Comparison of ENCODE assay signal across 31 mouse cellular contexts in genomic region chr5:18082219-18082618, GRCm38 (mm10).
A peak's percentile ranks its signal among the peaks of the same experiment; 100 is the strongest.
DNase-seq lines count a peak whose midpoint lies in the region; ATAC-seq and TF ChIP-seq lines count a peak whose summit lies in the region.
"Had no signal": no experiment of that assay in that cellular context is flagged by ENCODE, and none has a peak within 500 bp of the region (broad histone marks: within the 10 kb centered on the region; RNA-seq: fewer than 3 reads in every experiment).

No protein-coding gene starts in this region.

- H3K27me3 ChIP-seq in embryonic facial prominence, embryonic 14.5 days (replicated peaks; ENCODE audit: control insufficient read depth, insufficient read depth, low read length), result no peaks in the 10 kb centered on the region
- no peaks in the 10 kb centered on the region for H3K27me3 ChIP-seq in embryonic facial prominence, embryonic 10.5 days (replicated peaks; ENCODE audit: low read depth, poor library complexity, severe bottlenecking)
- no peaks in the 10 kb centered on the region for H3K27me3 ChIP-seq in lung, embryonic 16.5 days (ENCODE audit: control insufficient read depth, insufficient read depth, low read depth, low read length)
- H3K27me3 ChIP-seq in midbrain, postnatal 0 days (ENCODE audit: insufficient read depth, low read length), result no peaks in the 10 kb centered on the region
- H3K27me3 ChIP-seq: embryonic facial prominence, embryonic 12.5 days; forebrain, embryonic 12.5 days; heart, embryonic 12.5 days; heart, embryonic 15.5 days had no signal

- WGBS in embryonic facial prominence, embryonic 14.5 days, result 59% methylated on average over 9 of the region's 9 CpGs
- whole genome bisulfite sequencing in embryonic facial prominence, embryonic 10.5 days, result 64% methylated on average over 9 of the region's 9 CpGs
- WGBS in lung, embryonic 16.5 days, result 54% methylated on average over 9 of the region's 9 CpGs
- 82% methylated on average over 9 of the region's 9 CpGs for WGBS in midbrain, postnatal 0 days

- DNase-seq in embryonic facial prominence, embryonic 14.5 days (ENCODE audit: low spot score), result peak; percentile 48
- DNase-seq in embryonic facial prominence, embryonic 10.5 days (ENCODE audit: low spot score), result no peak
- DNase-seq in lung, postnatal 10 days, result no peak
- peak; percentile 92 for DNase-seq in R1 (ENCODE audit: low read depth, low spot score)
- no peak for DNase-seq in right cerebral cortex, postnatal 25 days
- no peak for DNase-seq in heart, adult 11 months
- DNase-seq in midbrain, postnatal 0 days (ENCODE audit: low spot score), result no peak
- DNase-seq: adrenal gland, adult 8-10 months; adrenal gland, postnatal 25 days; cerebellum, adult 11-12 months; cerebellum, adult 8-10 months; cerebellum, postnatal 14 days; gastrocnemius, adult 2 months; gastrocnemius, postnatal 14 days; heart, adult 18-20 months; heart, postnatal 10 days; heart, postnatal 36 days had no signal

- no peaks in the 10 kb centered on the region for H3K36me3 ChIP-seq in embryonic facial prominence, embryonic 14.5 days (ENCODE audit: control insufficient read depth, insufficient read depth, low read length)
- H3K36me3 ChIP-seq in embryonic facial prominence, embryonic 10.5 days (replicated peaks), result no peaks in the 10 kb centered on the region
- H3K36me3 ChIP-seq in lung, embryonic 16.5 days (ENCODE audit: control insufficient read depth, insufficient read depth, low read length), result no peaks in the 10 kb centered on the region
- no peaks in the 10 kb centered on the region for H3K36me3 ChIP-seq in midbrain, postnatal 0 days (ENCODE audit: insufficient read depth, low read length)
- H3K36me3 ChIP-seq: embryonic facial prominence, embryonic 12.5 days; forebrain, embryonic 12.5 days; G1E; heart, embryonic 12.5 days; heart, embryonic 15.5 days had no signal

- H3K4me2 ChIP-seq in embryonic facial prominence, embryonic 14.5 days (ENCODE audit: low read depth, low read length), result no peak overlapping the region
- H3K4me2 ChIP-seq in lung, embryonic 16.5 days (ENCODE audit: low read depth, low read length), result no peak overlapping the region
- H3K4me2 ChIP-seq in midbrain, postnatal 0 days (ENCODE audit: low read depth, low read length, poor library complexity, severe bottlenecking), result no peak overlapping the region
- H3K4me2 ChIP-seq: embryonic facial prominence, embryonic 12.5 days; forebrain, embryonic 12.5 days; heart, embryonic 12.5 days; heart, embryonic 15.5 days; hindbrain, embryonic 14.5 days had no signal

- H3K27ac ChIP-seq in embryonic facial prominence, embryonic 14.5 days (replicated peaks; ENCODE audit: low read depth, low read length), result no peak overlapping the region
- H3K27ac ChIP-seq in embryonic facial prominence, embryonic 10.5 days (replicated peaks), result no peak overlapping the region
- H3K27ac ChIP-seq in lung, embryonic 16.5 days (ENCODE audit: low read length), result no peak overlapping the region
- no peak overlapping the region for H3K27ac ChIP-seq in midbrain, postnatal 0 days (ENCODE audit: low read depth, low read length)
- H3K27ac ChIP-seq: embryonic facial prominence, embryonic 12.5 days; forebrain, embryonic 12.5 days; gastrocnemius, adult 2 months; heart, embryonic 15.5 days; hindbrain, embryonic 14.5 days; hindbrain, postnatal 0 days had no signal

- no peaks in the 10 kb centered on the region for H3K9me3 ChIP-seq in embryonic facial prominence, embryonic 14.5 days (ENCODE audit: control insufficient read depth, low read length)
- H3K9me3 ChIP-seq in embryonic facial prominence, embryonic 10.5 days, result no peaks in the 10 kb centered on the region
- no peaks in the 10 kb centered on the region for H3K9me3 ChIP-seq in lung, embryonic 16.5 days (ENCODE audit: control insufficient read depth, low read length)
- H3K9me3 ChIP-seq in midbrain, postnatal 0 days (ENCODE audit: low read length), result no peaks in the 10 kb centered on the region
- H3K9me3 ChIP-seq: embryonic facial prominence, embryonic 12.5 days; forebrain, embryonic 12.5 days; G1E; heart, embryonic 12.5 days; heart, embryonic 15.5 days had no signal

- no peak for ATAC-seq in embryonic facial prominence, embryonic 14.5 days (ENCODE audit: low read depth)
- peak; percentile 49 for ATAC-seq in lung, embryonic 16.5 days (ENCODE audit: low read depth)
- ATAC-seq in midbrain, postnatal 0 days (ENCODE audit: low FRiP score), result no peak
- ATAC-seq: activated CD4-positive, CD25-positive, alpha-beta regulatory T cell, adult 4 months; forebrain, embryonic 16.5 days; hindbrain, postnatal 0 days; inflammation-experienced regulatory T-cells, adult 6 months; intestine, embryonic 16.5 days; Patski had no signal

- TF ChIP-seq CTCF in midbrain, postnatal 0 days (IDR thresholded peaks at IDR 0.05), result no peak

- H3K9ac ChIP-seq in embryonic facial prominence, embryonic 14.5 days (ENCODE audit: low read depth, low read length), result no peak overlapping the region
- no peak overlapping the region for H3K9ac ChIP-seq in lung, embryonic 16.5 days (ENCODE audit: low read length)
- no peak overlapping the region for H3K9ac ChIP-seq in midbrain, postnatal 0 days (replicated peaks; ENCODE audit: low read length, poor library complexity, severe bottlenecking)
- H3K9ac ChIP-seq: embryonic facial prominence, embryonic 12.5 days; forebrain, embryonic 12.5 days; heart, embryonic 12.5 days; heart, embryonic 15.5 days; hindbrain, embryonic 14.5 days had no signal

- H3K4me3 ChIP-seq in embryonic facial prominence, embryonic 14.5 days (ENCODE audit: low read depth, low read length), result no peak overlapping the region
- no peak overlapping the region for H3K4me3 ChIP-seq in embryonic facial prominence, embryonic 10.5 days
- no peak overlapping the region for H3K4me3 ChIP-seq in lung, embryonic 16.5 days (ENCODE audit: low read length)
- H3K4me3 ChIP-seq in midbrain, postnatal 0 days (ENCODE audit: low read depth, low read length), result no peak overlapping the region
- H3K4me3 ChIP-seq: embryonic facial prominence, embryonic 12.5 days; erythroblast, embryonic 14.5 days; forebrain, embryonic 12.5 days; gastrocnemius, adult 2 months; heart, embryonic 12.5 days; heart, embryonic 15.5 days had no signal

- H3K4me1 ChIP-seq in embryonic facial prominence, embryonic 14.5 days (ENCODE audit: control insufficient read depth, insufficient read depth, low read length), result no peaks in the 10 kb centered on the region
- no peaks in the 10 kb centered on the region for H3K4me1 ChIP-seq in embryonic facial prominence, embryonic 10.5 days
- H3K4me1 ChIP-seq in lung, embryonic 16.5 days (replicated peaks; ENCODE audit: control insufficient read depth, insufficient read depth, low read length), result 0 out of 2 replicates have a peak, but pooled peaks cover 3% of the 10 kb centered on the region
- H3K4me1 ChIP-seq in midbrain, postnatal 0 days (ENCODE audit: insufficient read depth, low read length), result no peaks in the 10 kb centered on the region
- H3K4me1 ChIP-seq: embryonic facial prominence, embryonic 12.5 days; forebrain, embryonic 12.5 days; heart, embryonic 12.5 days; heart, embryonic 15.5 days had no signal

Comparison
In these comparisons a context has a peak if more than half of its experiments do, and no peak if none do; other contexts are left out.
1. DNase-seq: peak in embryonic facial prominence, embryonic 14.5 days (single experiment) and R1 (single experiment); none in embryonic facial prominence, embryonic 10.5 days (single experiment), lung, postnatal 10 days (single experiment), right cerebral cortex, postnatal 25 days (single experiment), heart, adult 11 months (single experiment) and midbrain, postnatal 0 days (single experiment).